Mouse (Mus musculus): ENCODE data around the gene Pold2.

DNA sequence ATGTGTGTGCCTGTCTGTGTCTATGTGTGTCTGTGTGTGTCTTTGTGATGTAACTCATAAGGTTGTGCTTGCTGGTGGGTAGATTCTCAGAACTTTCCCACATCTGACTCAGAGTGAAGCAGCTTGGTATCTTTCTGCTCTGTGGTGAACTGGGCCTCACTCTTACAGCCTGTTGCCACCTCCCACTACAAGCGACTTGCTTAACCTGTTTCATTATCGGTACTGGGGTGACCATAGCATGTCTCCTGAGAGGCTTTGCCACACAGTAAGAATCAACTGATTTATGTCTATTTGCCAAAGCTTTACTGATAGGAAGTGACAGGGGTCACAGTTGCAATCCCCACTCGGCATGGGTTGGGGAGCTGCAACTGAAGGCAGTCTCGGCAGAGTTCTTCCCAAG is 30.6 kb upstream of the Pold2 start:
- TF ChIP-seq POLR2A (IDR thresholded peaks at IDR 0.05; ENCODE audit: low read depth, low read length), result no peak
- TF ChIP-seq CTCF (conservative IDR thresholded peaks at IDR 0.05 in 1 of 2, IDR thresholded peaks at IDR 0.05 in 1 of 2; ENCODE audit: low read depth in 2 of 2, low read length in 2 of 2), result no peak
- TF ChIP-seq MAFK (IDR thresholded peaks at IDR 0.05; ENCODE audit: insufficient replicate concordance, low read length), result no peak
- TF ChIP-seq SMC3 (IDR thresholded peaks at IDR 0.05; ENCODE audit: low read depth, low read length), result no peak
